Comparison of ENCODE assay signal across 8 mouse cellular contexts in genomic region chr3:79221296-79222191, GRCm38 (mm10).
DNase-seq lines count a peak whose midpoint lies in the region; ATAC-seq and TF ChIP-seq lines count a peak whose summit lies in the region.

No protein-coding gene starts in this region.

- TF ChIP-seq EP300 in liver, embryonic 14.5 days (IDR thresholded peaks at IDR 0.05; ENCODE audit: low read depth), result no peak

- peaks cover 0 to 8% of the 10 kb centered on the region in 2 experiments; a peak in 1 of 4 replicates for H3K4me1 ChIP-seq in liver, embryonic 14.5 days (replicated peaks; ENCODE audit: control insufficient read depth in 2 of 2, insufficient read depth in 2 of 2, low read length in 1 of 2)
- peaks cover 21% of the 10 kb centered on the region for H3K4me1 ChIP-seq in neural tube, embryonic 12.5 days

- TF ChIP-seq CTCF in liver, embryonic 14.5 days (IDR thresholded peaks at IDR 0.05; ENCODE audit: low read depth), result peak; percentile 69

- DNase-seq in ES-CJ7 (ENCODE audit: low read depth, low spot score), result peak; percentile 68
- peak; percentile 33 for DNase-seq in adrenal gland, adult 8-10 months
- peak; percentile 76 for DNase-seq in embryo, embryonic 11 days
- peak; percentile 56 to 76 for DNase-seq in heart, adult 9 months (ENCODE audit: low spot score in 2 of 2)
- DNase-seq in kidney, adult 9 months, result peak; percentile 84
- peak in 1 of 3 experiments; percentile 34 for DNase-seq in liver, embryonic 14.5 days (ENCODE audit: low read depth in 3 of 3, low spot score in 3 of 3)
- no peak for DNase-seq in urinary bladder, postnatal 4 days (ENCODE audit: low spot score in 2 of 2)

- no peaks in the 10 kb centered on the region for H3K36me3 ChIP-seq in liver, embryonic 14.5 days (replicated peaks; ENCODE audit: control insufficient read depth, insufficient read depth, low read depth)
- H3K36me3 ChIP-seq in neural tube, embryonic 12.5 days, result no peaks in the 10 kb centered on the region

- WGBS in liver, embryonic 14.5 days (ENCODE audit: insufficient replicate concordance), result 27% methylated on average over 9 of the region's 9 CpGs
- WGBS in neural tube, embryonic 12.5 days, result 41% methylated on average over 9 of the region's 9 CpGs

- no peak overlapping the region for H3K9ac ChIP-seq in liver, embryonic 14.5 days (replicated peaks)
- H3K9ac ChIP-seq in neural tube, embryonic 12.5 days, result no peak overlapping the region

- H3K4me3 ChIP-seq in liver, embryonic 14.5 days (ENCODE audit: insufficient read depth in 1 of 2, low read depth in 2 of 2, low read length in 2 of 2), result no peak overlapping the region
- no peak overlapping the region for H3K4me3 ChIP-seq in neural tube, embryonic 12.5 days

- no peaks in the 10 kb centered on the region for H3K9me3 ChIP-seq in liver, embryonic 14.5 days (ENCODE audit: control insufficient read depth, low read length)
- H3K9me3 ChIP-seq in neural tube, embryonic 12.5 days, result no peaks in the 10 kb centered on the region

- ATAC-seq in liver, embryonic 14.5 days (ENCODE audit: insufficient read depth), result no peak
- peak; percentile 56; the same call in 1 of the 2 replicates for ATAC-seq in neural tube, embryonic 12.5 days (ENCODE audit: low FRiP score, low read depth)

- H3K27me3 ChIP-seq in liver, embryonic 14.5 days (ENCODE audit: control insufficient read depth, insufficient read depth, low read length), result no peaks in the 10 kb centered on the region
- no peaks in the 10 kb centered on the region for H3K27me3 ChIP-seq in neural tube, embryonic 12.5 days (replicated peaks)

- H3K27ac ChIP-seq in liver, embryonic 14.5 days, result no peak overlapping the region
- no peak overlapping the region for H3K27ac ChIP-seq in neural tube, embryonic 12.5 days

- no peak overlapping the region for H3K4me2 ChIP-seq in liver, embryonic 14.5 days (ENCODE audit: low read depth)
- no peak overlapping the region for H3K4me2 ChIP-seq in neural tube, embryonic 12.5 days (replicated peaks)

Comparison
In these comparisons a context has a peak if more than half of its experiments do, and no peak if none do; other contexts are left out.
1. DNase-seq: peak in ES-CJ7 (single experiment), adrenal gland, adult 8-10 months (single experiment), embryo, embryonic 11 days (single experiment), heart, adult 9 months (2 of 2) and kidney, adult 9 months (single experiment); none in urinary bladder, postnatal 4 days (0 of 2).